Mouse (Mus musculus): ENCODE measurements around the gene Clstn2.

DNA sequence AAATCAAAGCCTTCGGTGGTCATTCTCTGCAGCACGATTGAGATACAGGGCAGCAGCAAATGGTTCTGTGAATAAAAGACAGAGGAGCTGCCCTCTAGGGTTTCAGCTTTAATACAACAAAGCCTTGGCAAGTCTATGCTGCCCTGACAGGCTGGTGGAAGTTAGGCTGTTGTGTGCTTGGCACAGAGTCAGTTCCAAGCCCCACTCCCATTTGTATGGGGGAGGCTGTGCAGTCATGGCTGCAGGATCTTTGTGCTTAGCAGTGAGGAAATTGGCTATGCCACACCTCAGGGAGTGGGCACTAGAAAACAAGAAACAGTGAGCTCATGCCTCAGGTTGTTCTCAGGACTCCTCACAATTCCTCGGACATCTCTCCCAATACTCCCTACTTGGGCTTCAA is 384.6 kb downstream of the Clstn2 start:
- TF ChIP-seq CTCF (IDR thresholded peaks at IDR 0.05; ENCODE audit: low read depth) = no peak
- TF ChIP-seq EP300 (optimal IDR thresholded peaks at IDR 0.05) = no peak

Measured in stomach, postnatal 0 days (tissue).